Mouse (Mus musculus) ES-Bruce4 (cell line): ENCODE results near the gene Akap11.

Source experiments
- CTCF ChIP-seq: IDR thresholded peaks from one replicate; pipeline ENCODE4 v1.8.1; 2011; ENCODE audit warnings: low read depth, low read length
- POLR2A ChIP-seq: IDR thresholded peaks from one replicate; pipeline ENCODE4 v1.8.1; 2011; ENCODE audit warnings: low read length; ENCODE audit not compliant: insufficient read depth

DNA sequence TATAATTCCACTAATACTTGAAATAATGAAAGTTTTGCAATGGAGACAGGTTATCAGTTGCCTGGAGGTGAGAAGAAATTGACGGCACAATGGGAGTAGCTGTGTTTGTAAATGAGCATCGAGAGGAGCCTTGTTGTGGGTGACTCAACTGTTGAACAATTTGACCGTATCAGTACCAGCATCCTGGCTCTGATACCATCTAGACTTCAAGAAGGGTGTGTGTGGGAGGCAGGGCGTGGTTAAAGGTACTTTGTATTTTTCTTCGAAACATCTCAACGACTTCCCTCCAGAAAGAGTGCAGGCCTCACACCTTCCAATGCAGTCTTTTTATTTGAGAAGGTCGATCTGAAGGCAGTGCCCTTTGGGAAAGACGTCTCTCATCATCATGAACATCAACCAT is 22.4 kb upstream of the Akap11 start:
- no peak for TF ChIP-seq CTCF
- no peak for TF ChIP-seq POLR2A
